ENCODE assay signal across 8 mouse cellular contexts in the genomic region with DNA sequence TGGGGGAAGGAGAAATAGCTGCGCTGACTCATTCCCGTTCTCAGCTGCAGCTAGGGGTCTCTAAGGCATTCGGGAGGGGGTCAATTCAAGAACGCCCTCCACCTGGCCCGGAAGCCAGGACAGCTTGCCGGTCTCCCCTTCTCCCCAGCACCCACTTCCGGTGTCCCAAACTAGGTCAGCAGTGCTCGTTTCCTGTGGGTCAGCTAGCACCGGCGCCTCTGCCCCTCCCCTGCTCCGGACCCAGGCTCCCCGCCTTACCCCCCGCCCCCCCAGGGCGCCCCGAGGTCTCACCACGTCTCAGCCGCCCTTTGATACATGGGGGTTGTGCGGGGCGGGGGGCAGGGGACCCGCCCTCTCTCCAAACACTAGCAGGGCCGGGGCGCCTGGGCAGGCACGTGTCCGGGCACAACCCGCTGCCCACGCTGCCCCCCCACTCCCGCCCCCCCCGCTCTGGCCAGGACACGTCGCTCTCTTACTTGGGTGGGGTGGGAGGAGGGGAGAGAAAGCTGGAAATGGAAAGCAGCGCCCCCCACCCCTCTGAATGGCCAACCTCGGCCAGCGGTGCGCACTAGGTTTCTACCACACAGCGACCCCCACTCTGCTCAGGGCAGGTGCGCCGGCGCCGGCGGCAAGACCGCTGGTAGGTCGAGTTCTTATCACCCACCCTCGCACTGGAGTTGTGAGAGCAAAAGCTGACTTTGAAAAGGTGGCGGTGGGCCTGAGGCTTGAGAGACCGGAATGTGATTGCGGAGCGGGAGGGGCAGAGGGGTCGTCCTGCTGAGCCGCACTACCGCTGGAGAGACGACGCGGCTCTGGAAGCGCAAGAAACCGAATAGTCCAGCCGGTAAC. TPM values are rescaled to one million over a fixed set of nuclear protein-coding genes. Genes with fewer than 3 reads are reported as not detected.
DNase-seq lines count a peak whose midpoint lies in the region; ATAC-seq lines count a peak whose summit lies in the region.

No protein-coding gene starts in this region.

- H3K4me1 ChIP-seq in forebrain, embryonic 11.5 days (replicated peaks; ENCODE audit: control insufficient read depth, insufficient read depth, low read length), result peaks cover 36% of the 10 kb centered on the region
- H3K4me1 ChIP-seq in hindbrain, embryonic 11.5 days (replicated peaks; ENCODE audit: control insufficient read depth, insufficient read depth, low read length), result peaks cover 25% of the 10 kb centered on the region
- H3K4me1 ChIP-seq in limb, embryonic 15.5 days, result peaks cover 81% of the 10 kb centered on the region

- H3K4me3 ChIP-seq in forebrain, embryonic 11.5 days (ENCODE audit: low read depth, low read length), result peak overlapping the region; percentile 48
- H3K4me3 ChIP-seq in hindbrain, embryonic 11.5 days (ENCODE audit: low read depth, low read length), result peak overlapping the region; percentile 47
- peak overlapping the region; percentile 57 for H3K4me3 ChIP-seq in limb, embryonic 15.5 days

- under 1% methylated on average over 55 of the region's 56 CpGs for WGBS in forebrain, embryonic 11.5 days
- WGBS in hindbrain, embryonic 11.5 days, result under 1% methylated on average over 44 of the region's 56 CpGs
- 1% methylated on average over 56 of the region's 56 CpGs for WGBS in limb, embryonic 15.5 days

- no peaks in the 10 kb centered on the region for H3K36me3 ChIP-seq in forebrain, embryonic 11.5 days (ENCODE audit: control insufficient read depth, insufficient read depth, low read length)
- no peaks in the 10 kb centered on the region for H3K36me3 ChIP-seq in hindbrain, embryonic 11.5 days (ENCODE audit: control insufficient read depth, insufficient read depth, low read length)
- H3K36me3 ChIP-seq in limb, embryonic 15.5 days, result no peaks in the 10 kb centered on the region

- H3K4me2 ChIP-seq in forebrain, embryonic 11.5 days (ENCODE audit: low read depth, low read length, severe bottlenecking), result peak overlapping the region; percentile 99
- H3K4me2 ChIP-seq in hindbrain, embryonic 11.5 days (replicated peaks; ENCODE audit: low read depth, low read length), result peak overlapping the region; percentile 97
- H3K4me2 ChIP-seq in limb, embryonic 15.5 days, result peak overlapping the region; percentile 98

- no peak overlapping the region for H3K27ac ChIP-seq in forebrain, embryonic 11.5 days (ENCODE audit: low read depth, low read length)
- no peak overlapping the region for H3K27ac ChIP-seq in hindbrain, embryonic 11.5 days (ENCODE audit: low read depth, low read length)
- H3K27ac ChIP-seq in limb, embryonic 15.5 days, result peak overlapping the region; percentile 79; the same call in 1 of the 2 replicates

- no peaks in the 10 kb centered on the region for H3K9me3 ChIP-seq in forebrain, embryonic 11.5 days (ENCODE audit: control insufficient read depth, low read length)
- no peaks in the 10 kb centered on the region for H3K9me3 ChIP-seq in hindbrain, embryonic 11.5 days (ENCODE audit: control insufficient read depth, low read length)
- no peaks in the 10 kb centered on the region for H3K9me3 ChIP-seq in limb, embryonic 15.5 days

- DNase-seq in CD4-positive, CD25-positive, alpha-beta regulatory T cell, adult 2 months (ENCODE audit: low read depth, low spot score), result peak; percentile 48
- peak; percentile 90 for DNase-seq in adrenal gland, postnatal 14 days
- DNase-seq in forebrain, embryonic 11.5 days (ENCODE audit: low spot score), result peak; percentile 74
- peak; percentile 62 for DNase-seq in hindbrain, embryonic 11.5 days (ENCODE audit: low spot score)
- DNase-seq in natural killer cell, adult 2 months (ENCODE audit: low spot score in 2 of 2), result peak; percentile 41 to 62

- H3K27me3 ChIP-seq in forebrain, embryonic 11.5 days (ENCODE audit: control insufficient read depth, insufficient read depth, low read length), result peaks cover 2% of the 10 kb centered on the region
- peaks cover 16% of the 10 kb centered on the region for H3K27me3 ChIP-seq in hindbrain, embryonic 11.5 days (ENCODE audit: control insufficient read depth, insufficient read depth, low read length)
- H3K27me3 ChIP-seq in limb, embryonic 15.5 days, result 0 out of 2 replicates have a peak, but pooled peaks cover 3% of the 10 kb centered on the region

- ATAC-seq in CD4-positive, CD25-positive, alpha-beta regulatory T cell, adult 4 months, result no peak
- no peak for ATAC-seq in forebrain, embryonic 11.5 days (replicated peaks; ENCODE audit: low FRiP score)
- ATAC-seq in hindbrain, embryonic 11.5 days (ENCODE audit: low FRiP score), result no peak
- ATAC-seq in limb, embryonic 15.5 days (ENCODE audit: insufficient number of reproducible peaks, low FRiP score, low TSS enrichment, low read depth), result no peak
- ATAC-seq in activated CD4-positive, CD25-positive, alpha-beta regulatory T cell, adult 4 months, result no peak

- H3K9ac ChIP-seq in forebrain, embryonic 11.5 days (ENCODE audit: low read length), result peak overlapping the region; percentile 65
- H3K9ac ChIP-seq in hindbrain, embryonic 11.5 days (ENCODE audit: low read depth, low read length), result peak overlapping the region; percentile 55
- peak overlapping the region; percentile 55 for H3K9ac ChIP-seq in limb, embryonic 15.5 days

RNA-seq across cellular contexts. Expression of gene Zbtb7b, which starts 2.7 kb away (rescaled TPM):
- polyA plus RNA-seq in CD4-positive, CD25-positive, alpha-beta regulatory T cell, adult 4 months (2017; shearing (Covaris generic)), result 10 to 100 TPM; 11.7 to 13.2 TPM
- 67.1 and 72.7 TPM in 2 replicates for total RNA-seq in adrenal gland, postnatal 14 days (2021)
- 1.3 and 1.4 TPM in 2 replicates for polyA plus RNA-seq in forebrain, embryonic 11.5 days (2014; fragmentation: Nextera tagmentation; extraction: Ambion mirVana)
- 0.47 and 1.2 TPM in 2 replicates for polyA plus RNA-seq in hindbrain, embryonic 11.5 days (2014; fragmentation: Nextera tagmentation; extraction: Ambion mirVana)
- polyA plus RNA-seq in limb, embryonic 15.5 days (2015; fragmentation: Nextera tagmentation; extraction: Ambion mirVana), result 7.0 and 7.2 TPM in 2 replicates
- 10 to 100 TPM; 13.2 to 16.5 TPM for polyA plus RNA-seq in activated CD4-positive, CD25-positive, alpha-beta regulatory T cell, adult 4 months (2017; shearing (Covaris generic))

RNA-seq across cellular contexts. Expression of gene Lenep, which starts 10.7 kb away (rescaled TPM):
- polyA plus RNA-seq in CD4-positive, CD25-positive, alpha-beta regulatory T cell, adult 4 months (2017; shearing (Covaris generic)), result 1 to 10 TPM in 1 of 2 experiments, not detected in 1; 5.3 TPM
- total RNA-seq in adrenal gland, postnatal 14 days (2021), result 0.26 TPM in 1 of 2 replicates, not detected in the other
- polyA plus RNA-seq in forebrain, embryonic 11.5 days (2014; fragmentation: Nextera tagmentation; extraction: Ambion mirVana), result 0.91 and 1.9 TPM in 2 replicates
- polyA plus RNA-seq in hindbrain, embryonic 11.5 days (2014; fragmentation: Nextera tagmentation; extraction: Ambion mirVana), result 0.22 and 0.95 TPM in 2 replicates
- polyA plus RNA-seq in limb, embryonic 15.5 days (2015; fragmentation: Nextera tagmentation; extraction: Ambion mirVana), result not detected in 2 replicates
- 1 to 10 TPM in 1 of 2 experiments, not detected in 1; 2.4 TPM for polyA plus RNA-seq in activated CD4-positive, CD25-positive, alpha-beta regulatory T cell, adult 4 months (2017; shearing (Covaris generic))

RNA-seq across cellular contexts. Expression of gene Flad1, which starts 19.8 kb away (rescaled TPM):
- 10 to 100 TPM; 52.2 to 71.7 TPM for polyA plus RNA-seq in CD4-positive, CD25-positive, alpha-beta regulatory T cell, adult 4 months (2017; shearing (Covaris generic))
- total RNA-seq in adrenal gland, postnatal 14 days (2021), result 42.2 and 43.8 TPM in 2 replicates
- 28.5 and 31.9 TPM in 2 replicates for polyA plus RNA-seq in forebrain, embryonic 11.5 days (2014; fragmentation: Nextera tagmentation; extraction: Ambion mirVana)
- 26.2 and 26.5 TPM in 2 replicates for polyA plus RNA-seq in hindbrain, embryonic 11.5 days (2014; fragmentation: Nextera tagmentation; extraction: Ambion mirVana)
- 27.1 and 31.0 TPM in 2 replicates for polyA plus RNA-seq in limb, embryonic 15.5 days (2015; fragmentation: Nextera tagmentation; extraction: Ambion mirVana)
- polyA plus RNA-seq in activated CD4-positive, CD25-positive, alpha-beta regulatory T cell, adult 4 months (2017; shearing (Covaris generic)), result 10 to 100 TPM; 37.7 to 45.7 TPM

RNA-seq across cellular contexts. Expression of gene Cks1b, which starts 26.3 kb away (rescaled TPM):
- 10 to 100 TPM; 21.6 to 40.2 TPM for polyA plus RNA-seq in CD4-positive, CD25-positive, alpha-beta regulatory T cell, adult 4 months (2017; shearing (Covaris generic))
- total RNA-seq in adrenal gland, postnatal 14 days (2021), result 34.9 and 38.0 TPM in 2 replicates
- 491 and 495 TPM in 2 replicates for polyA plus RNA-seq in forebrain, embryonic 11.5 days (2014; fragmentation: Nextera tagmentation; extraction: Ambion mirVana)
- polyA plus RNA-seq in hindbrain, embryonic 11.5 days (2014; fragmentation: Nextera tagmentation; extraction: Ambion mirVana), result 411 and 414 TPM in 2 replicates
- 340 and 365 TPM in 2 replicates for polyA plus RNA-seq in limb, embryonic 15.5 days (2015; fragmentation: Nextera tagmentation; extraction: Ambion mirVana)
- polyA plus RNA-seq in activated CD4-positive, CD25-positive, alpha-beta regulatory T cell, adult 4 months (2017; shearing (Covaris generic)), result 10 to 100 TPM; 70.8 to 92.3 TPM

RNA-seq across cellular contexts. Expression of gene Shc1, which starts 26.4 kb away (rescaled TPM):
- 10 to 100 TPM; 33.2 to 35.2 TPM for polyA plus RNA-seq in CD4-positive, CD25-positive, alpha-beta regulatory T cell, adult 4 months (2017; shearing (Covaris generic))
- 80.5 and 94.6 TPM in 2 replicates for total RNA-seq in adrenal gland, postnatal 14 days (2021)
- polyA plus RNA-seq in forebrain, embryonic 11.5 days (2014; fragmentation: Nextera tagmentation; extraction: Ambion mirVana), result 30.9 and 31.6 TPM in 2 replicates
- 32.2 and 37.0 TPM in 2 replicates for polyA plus RNA-seq in hindbrain, embryonic 11.5 days (2014; fragmentation: Nextera tagmentation; extraction: Ambion mirVana)
- 108 and 112 TPM in 2 replicates for polyA plus RNA-seq in limb, embryonic 15.5 days (2015; fragmentation: Nextera tagmentation; extraction: Ambion mirVana)
- 10 to 100 TPM; 29.6 to 43.2 TPM for polyA plus RNA-seq in activated CD4-positive, CD25-positive, alpha-beta regulatory T cell, adult 4 months (2017; shearing (Covaris generic))
